Mouse (Mus musculus): ENCODE data around the gene Tmem51. TPM values are rescaled to one million over a fixed set of nuclear protein-coding genes. Genes with fewer than 3 reads are reported as not detected.
"Not testable (repeated sequence)": the region's sequence is repeated elsewhere in the genome, so short reads cannot be mapped to it uniquely, and the experiment has no call there.

Gene Tmem51
- polyA plus RNA-seq, 1 experiment = 16.8 TPM

- Histone ChIP-seq H3K9me3 (replicated peaks; ENCODE audit: control insufficient read depth, insufficient read depth, low read length, poor library complexity, severe bottlenecking) (no peaks in the 10 kb centered on the region), H3K9ac (ENCODE audit: low read depth, poor library complexity, severe bottlenecking) (no peak overlapping the region), H3K4me3 (ENCODE audit: low read depth, low read length) (no peak overlapping the region), H3K36me3 (ENCODE audit: control insufficient read depth, insufficient read depth, low read length, poor library complexity, severe bottlenecking) (no peaks in the 10 kb centered on the region), H3K27me3 (ENCODE audit: control insufficient read depth, insufficient read depth, low read length, poor library complexity, severe bottlenecking) (no peaks in the 10 kb centered on the region), H3K27ac (ENCODE audit: insufficient read depth, low read length) (no peak overlapping the region), H3K4me1 (ENCODE audit: control insufficient read depth, insufficient read depth, low read length) (no peaks in the 10 kb centered on the region)
- no peak for TF ChIP-seq EP300 (IDR thresholded peaks at IDR 0.05; ENCODE audit: insufficient read depth, low read depth, low read length)
- no peak for TF ChIP-seq POLR2A (IDR thresholded peaks at IDR 0.05; ENCODE audit: insufficient read depth, low read length)
- TF ChIP-seq CTCF (IDR thresholded peaks at IDR 0.05; ENCODE audit: low read depth, low read length) = no peak
Observed at GRCm38 (mm10) chr4:141996086-141996485, 88.0 kb downstream of the Tmem51 start.

- not testable (repeated sequence) for H3K4me1 ChIP-seq (ENCODE audit: control insufficient read depth, insufficient read depth, low read length); H3K36me3 ChIP-seq (ENCODE audit: control insufficient read depth, insufficient read depth, low read length, poor library complexity, severe bottlenecking); H3K9me3 ChIP-seq (replicated peaks; ENCODE audit: control insufficient read depth, insufficient read depth, low read length, poor library complexity, severe bottlenecking); H3K9ac ChIP-seq (ENCODE audit: low read depth, poor library complexity, severe bottlenecking); H3K27ac ChIP-seq (ENCODE audit: insufficient read depth, low read length); H3K27me3 ChIP-seq (ENCODE audit: control insufficient read depth, insufficient read depth, low read length, poor library complexity, severe bottlenecking)
- peak overlapping the region; percentile 35 for H3K4me3 ChIP-seq (ENCODE audit: low read depth, low read length)
Observed at GRCm38 (mm10) chr4:141994062-141994471, 90.0 kb downstream of the Tmem51 start.

DNA sequence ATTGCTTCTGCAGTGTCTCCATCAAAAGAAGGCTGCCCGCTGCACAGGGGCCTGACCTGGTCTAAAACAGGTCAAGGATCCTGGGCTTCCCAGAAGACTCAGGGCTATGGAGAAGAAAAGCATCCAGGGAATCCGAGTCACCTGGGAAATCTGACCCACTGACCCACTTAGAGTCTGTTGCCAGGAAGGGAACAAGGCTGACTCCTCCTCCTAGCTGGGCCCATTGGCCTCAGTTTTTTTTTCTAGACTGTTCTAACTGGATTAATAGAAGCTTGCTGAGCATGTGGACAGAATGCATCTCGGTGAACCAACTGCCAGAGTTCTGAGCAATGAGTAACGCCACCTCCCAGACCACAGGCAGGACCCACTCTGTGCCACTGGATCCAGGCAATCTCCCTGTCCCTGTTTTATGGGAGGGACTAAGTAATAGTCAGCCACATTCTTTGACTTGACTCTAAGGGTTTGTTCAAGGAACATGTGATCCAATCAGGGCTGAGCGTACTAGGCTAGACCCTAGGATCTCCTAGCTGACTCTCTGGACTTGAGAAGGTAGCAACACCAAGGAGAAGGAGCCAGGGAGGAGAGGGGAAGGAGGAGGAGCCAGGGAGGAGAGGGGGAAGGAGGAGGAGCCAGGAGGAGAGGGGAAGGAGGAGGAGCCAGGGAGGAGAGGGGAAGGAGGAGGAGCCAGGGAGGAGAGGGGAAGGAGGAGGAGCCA, 90.6 kb downstream of the Tmem51 start:
- no peak overlapping the region for H3K9ac ChIP-seq (ENCODE audit: low read depth, poor library complexity, severe bottlenecking)
- no peak overlapping the region for H3K27ac ChIP-seq (ENCODE audit: insufficient read depth, low read length)
- TF ChIP-seq POLR2A (IDR thresholded peaks at IDR 0.05; ENCODE audit: insufficient read depth, low read length) (no peak), EP300 (IDR thresholded peaks at IDR 0.05; ENCODE audit: insufficient read depth, low read depth, low read length) (no peak), CTCF (IDR thresholded peaks at IDR 0.05; ENCODE audit: low read depth, low read length) (no peak)
- no peaks in the 10 kb centered on the region for H3K27me3 ChIP-seq (ENCODE audit: control insufficient read depth, insufficient read depth, low read length, poor library complexity, severe bottlenecking)
- H3K9me3 ChIP-seq (replicated peaks; ENCODE audit: control insufficient read depth, insufficient read depth, low read length, poor library complexity, severe bottlenecking) = no peaks in the 10 kb centered on the region
- H3K4me3 ChIP-seq (ENCODE audit: low read depth, low read length) = no peak overlapping the region
- no peaks in the 10 kb centered on the region for H3K4me1 ChIP-seq (ENCODE audit: control insufficient read depth, insufficient read depth, low read length)
- H3K36me3 ChIP-seq (ENCODE audit: control insufficient read depth, insufficient read depth, low read length, poor library complexity, severe bottlenecking) = no peaks in the 10 kb centered on the region

DNA sequence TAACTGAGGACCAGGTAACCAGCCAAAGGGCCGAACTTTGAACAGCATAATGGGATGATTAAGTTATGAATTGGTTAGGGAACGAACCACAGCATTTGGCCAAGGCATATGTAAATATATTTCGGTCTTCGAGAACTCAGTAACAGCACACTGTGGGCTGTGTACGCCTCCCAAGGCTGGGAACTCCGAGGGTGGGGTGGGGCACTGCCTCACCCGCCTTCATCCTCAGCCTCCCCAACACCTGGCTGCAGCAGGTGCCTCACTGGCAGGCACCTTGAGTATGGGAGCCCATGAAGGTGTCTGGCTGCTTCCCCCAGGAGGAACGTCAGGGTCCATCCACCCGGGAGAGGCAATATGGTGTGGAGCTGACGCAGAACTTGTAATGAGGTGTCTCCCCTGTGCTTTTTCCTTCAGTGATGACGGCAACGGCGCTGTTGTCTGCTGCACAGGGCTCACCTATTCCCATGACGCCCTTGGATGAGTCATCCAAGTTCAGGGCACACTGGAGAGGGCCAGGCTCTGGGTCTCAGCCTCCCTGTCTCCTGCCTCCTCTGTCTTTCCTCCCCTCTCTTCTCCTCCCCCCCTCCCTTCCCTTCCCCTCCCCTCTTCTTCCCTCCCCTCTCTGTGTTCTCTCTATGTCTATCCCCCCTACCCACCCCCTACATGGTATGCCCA, 91.4 kb downstream of the Tmem51 start:
- Histone ChIP-seq H3K27me3 (ENCODE audit: control insufficient read depth, insufficient read depth, low read length, poor library complexity, severe bottlenecking) (no peaks in the 10 kb centered on the region), H3K9ac (ENCODE audit: low read depth, poor library complexity, severe bottlenecking) (no peak overlapping the region), H3K9me3 (replicated peaks; ENCODE audit: control insufficient read depth, insufficient read depth, low read length, poor library complexity, severe bottlenecking) (no peaks in the 10 kb centered on the region), H3K4me3 (ENCODE audit: low read depth, low read length) (no peak overlapping the region), H3K4me1 (ENCODE audit: control insufficient read depth, insufficient read depth, low read length) (no peaks in the 10 kb centered on the region), H3K36me3 (ENCODE audit: control insufficient read depth, insufficient read depth, low read length, poor library complexity, severe bottlenecking) (no peaks in the 10 kb centered on the region), H3K27ac (ENCODE audit: insufficient read depth, low read length) (no peak overlapping the region)
- TF ChIP-seq CTCF (IDR thresholded peaks at IDR 0.05; ENCODE audit: low read depth, low read length) (no peak), EP300 (IDR thresholded peaks at IDR 0.05; ENCODE audit: insufficient read depth, low read depth, low read length) (no peak), POLR2A (IDR thresholded peaks at IDR 0.05; ENCODE audit: insufficient read depth, low read length) (no peak)

GRCm38 (mm10) chr4:141988178-141988577, 95.9 kb downstream of the Tmem51 start:
- Histone ChIP-seq H3K9me3 (replicated peaks; ENCODE audit: control insufficient read depth, insufficient read depth, low read length, poor library complexity, severe bottlenecking) (no peaks in the 10 kb centered on the region), H3K9ac (ENCODE audit: low read depth, poor library complexity, severe bottlenecking) (no peak overlapping the region), H3K4me3 (ENCODE audit: low read depth, low read length) (no peak overlapping the region), H3K27me3 (ENCODE audit: control insufficient read depth, insufficient read depth, low read length, poor library complexity, severe bottlenecking) (no peaks in the 10 kb centered on the region), H3K27ac (ENCODE audit: insufficient read depth, low read length) (no peak overlapping the region), H3K4me1 (ENCODE audit: control insufficient read depth, insufficient read depth, low read length) (no peaks in the 10 kb centered on the region), H3K36me3 (ENCODE audit: control insufficient read depth, insufficient read depth, low read length, poor library complexity, severe bottlenecking) (no peaks in the 10 kb centered on the region)
- no peak for TF ChIP-seq EP300 (IDR thresholded peaks at IDR 0.05; ENCODE audit: insufficient read depth, low read depth, low read length)
- no peak for TF ChIP-seq POLR2A (IDR thresholded peaks at IDR 0.05; ENCODE audit: insufficient read depth, low read length)
- no peak for TF ChIP-seq CTCF (IDR thresholded peaks at IDR 0.05; ENCODE audit: low read depth, low read length)

GRCm38 (mm10) chr4:141983689-141984088, 100.4 kb downstream of the Tmem51 start:
- no peak for TF ChIP-seq POLR2A (IDR thresholded peaks at IDR 0.05; ENCODE audit: insufficient read depth, low read length)
- peak; percentile 20 for TF ChIP-seq CTCF (IDR thresholded peaks at IDR 0.05; ENCODE audit: low read depth, low read length)
- no peaks in the 10 kb centered on the region for H3K9me3 ChIP-seq (replicated peaks; ENCODE audit: control insufficient read depth, insufficient read depth, low read length, poor library complexity, severe bottlenecking)

More at GRCm38 (mm10) chr4:141983689-141984088, 100.4 kb downstream of the Tmem51 start:
- H3K4me3 ChIP-seq (ENCODE audit: low read depth, low read length) = no peak overlapping the region
- H3K36me3 ChIP-seq (ENCODE audit: control insufficient read depth, insufficient read depth, low read length, poor library complexity, severe bottlenecking) = no peaks in the 10 kb centered on the region
- no peaks in the 10 kb centered on the region for H3K27me3 ChIP-seq (ENCODE audit: control insufficient read depth, insufficient read depth, low read length, poor library complexity, severe bottlenecking)
- H3K9ac ChIP-seq (ENCODE audit: low read depth, poor library complexity, severe bottlenecking) = no peak overlapping the region
- H3K27ac ChIP-seq (ENCODE audit: insufficient read depth, low read length) = no peak overlapping the region
- H3K4me1 ChIP-seq (ENCODE audit: control insufficient read depth, insufficient read depth, low read length) = no peaks in the 10 kb centered on the region
